Mouse (Mus musculus) midbrain, embryonic 13.5 days (tissue): Measurements from ENCODE around the gene Rpf2. TPM values are rescaled to one million over a fixed set of nuclear protein-coding genes. Genes with fewer than 3 reads are reported as not detected.

Experiments used
- ATAC-seq: fragments of 200-750 bp; cut with Nextera tagmentation; 2 replicates; pipeline ENCODE4 v1.8.0; 2017; ENCODE audit warnings: mild to moderate bottlenecking, moderate TSS enrichment, moderate library complexity
- H3K27ac ChIP-seq: fragments of 300-500 bp; sonication (generic); 2 replicates; pipeline ENCODE4 v1.5.1; 2015; ENCODE audit warnings: inconsistent platforms, mild to moderate bottlenecking, moderate library complexity
- H3K27me3 ChIP-seq: fragments of 300-500 bp; sonication (generic); 2 replicates; pipeline ENCODE4 v1.6.1; 2015; ENCODE audit warnings: mild to moderate bottlenecking, inconsistent platforms
- H3K36me3 ChIP-seq: fragments of 300-500 bp; sonication (generic); 2 replicates; pipeline ENCODE4 v1.6.1; 2015; ENCODE audit warnings: mild to moderate bottlenecking, inconsistent platforms
- H3K4me1 ChIP-seq: fragments of 300-500 bp; sonication (generic); replicated peaks from 2 replicates; pipeline ENCODE4 v1.6.1; 2015; ENCODE audit warnings: inconsistent platforms
- H3K4me2 ChIP-seq: fragments of 300-500 bp; sonication (generic); replicated peaks from 2 replicates; pipeline ENCODE4 v1.6.1; 2015; ENCODE audit warnings: moderate library complexity, mild to moderate bottlenecking, inconsistent platforms
- H3K4me3 ChIP-seq: fragments of 300-500 bp; sonication (generic); replicated peaks from 2 replicates; pipeline ENCODE4 v1.5.1; 2015; ENCODE audit warnings: mild to moderate bottlenecking, inconsistent platforms
- H3K9ac ChIP-seq: fragments of 300-500 bp; sonication (generic); replicated peaks from 2 replicates; pipeline ENCODE4 v1.6.1; 2015; ENCODE audit warnings: mild to moderate bottlenecking, inconsistent platforms
- H3K9me3 ChIP-seq: fragments of 300-500 bp; sonication (generic); 2 replicates; pipeline ENCODE4 v1.6.1; 2016; ENCODE audit warnings: mild to moderate bottlenecking, inconsistent platforms
- WGBS: fragments of 180-500 bp; shearing (Covaris S2); methylation state at CpG from one replicate; pipeline ENCODE4 v1.1.7; 2015; 5-methylcytosine and 5-hydroxymethylcytosine counted together
- polyA plus RNA-seq: library from polyadenylated mRNA; unstranded; fragments of >200 nt; fragmentation: Nextera tagmentation; extraction: Ambion mirVana; gene quantifications from 2 replicates; pipeline ENCODE4 v1.2.1, GENCODE M21; 2015

The Rpf2 gene
- polyA plus RNA-seq, 1 experiment from 2014 or later = 73.9 TPM

GRCm38 (mm10) chr10:40237826-40238225 is 9.0 kb downstream of the Rpf2 start:
- WGBS = 96% methylated on average over 5 of the region's 5 CpGs
- no peaks in the 10 kb centered on the region for H3K9me3 ChIP-seq
- H3K4me2 ChIP-seq = no peak overlapping the region
- H3K27me3 ChIP-seq = no peaks in the 10 kb centered on the region
- no peak overlapping the region for H3K4me3 ChIP-seq
- no peak overlapping the region for H3K9ac ChIP-seq
- H3K36me3 ChIP-seq = peaks cover 69% of the 10 kb centered on the region
- H3K27ac ChIP-seq = no peak overlapping the region
- ATAC-seq = no peak
- no peaks in the 10 kb centered on the region for H3K4me1 ChIP-seq

GRCm38 (mm10) chr10:40233241-40233640 is 13.6 kb downstream of the Rpf2 start:
- Histone ChIP-seq H3K4me2 (no peak overlapping the region), H3K4me1 (no peaks in the 10 kb centered on the region), H3K36me3 (peaks cover 68% of the 10 kb centered on the region), H3K9me3 (no peaks in the 10 kb centered on the region), H3K27ac (no peak overlapping the region), H3K27me3 (no peaks in the 10 kb centered on the region), H3K9ac (no peak overlapping the region), H3K4me3 (no peak overlapping the region)
- WGBS = 85% methylated on average over 3 of the region's 3 CpGs
- ATAC-seq = no peak

GRCm38 (mm10) chr10:40232442-40232841 is 14.4 kb downstream of the Rpf2 start:
- Histone ChIP-seq H3K27ac (no peak overlapping the region), H3K9ac (no peak overlapping the region), H3K27me3 (no peaks in the 10 kb centered on the region), H3K4me1 (no peaks in the 10 kb centered on the region), H3K4me2 (no peak overlapping the region), H3K9me3 (no peaks in the 10 kb centered on the region), H3K36me3 (peaks cover 67% of the 10 kb centered on the region), H3K4me3 (no peak overlapping the region)
- 89% methylated on average over 7 of the region's 7 CpGs for WGBS
- ATAC-seq = no peak

DNA sequence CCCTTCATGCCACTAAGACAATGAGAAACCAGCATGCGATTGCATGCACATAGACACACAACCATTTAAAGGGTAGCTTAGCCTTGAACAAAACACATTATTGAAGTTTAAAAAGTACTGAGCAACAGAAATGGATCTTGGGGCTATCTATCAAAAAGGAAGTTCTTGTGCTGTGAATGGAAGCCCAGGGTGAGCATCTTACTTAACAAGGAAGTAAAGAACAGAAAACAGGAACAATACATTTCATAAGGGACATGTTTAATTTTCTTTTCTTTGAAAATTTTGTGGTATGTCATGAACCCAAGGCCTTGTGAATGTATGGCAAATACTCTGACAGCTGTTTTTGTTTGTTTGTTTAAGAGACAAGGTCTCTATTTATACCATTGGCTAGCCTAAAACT is 17.1 kb downstream of the Rpf2 start:
- Histone ChIP-seq H3K4me3 (no peak overlapping the region), H3K9ac (no peak overlapping the region), H3K27me3 (no peaks in the 10 kb centered on the region), H3K4me1 (no peaks in the 10 kb centered on the region), H3K27ac (no peak overlapping the region), H3K9me3 (no peaks in the 10 kb centered on the region), H3K4me2 (no peak overlapping the region), H3K36me3 (peaks cover 67% of the 10 kb centered on the region)
- WGBS = 100% methylated on average over 1 of the region's 1 CpGs
- no peak for ATAC-seq

GRCm38 (mm10) chr10:40227660-40228303 is 19.1 kb downstream of the Rpf2 start:
- ATAC-seq = no peak
- Histone ChIP-seq H3K27ac (no peak overlapping the region), H3K4me3 (no peak overlapping the region), H3K36me3 (peaks cover 74% of the 10 kb centered on the region), H3K9me3 (no peaks in the 10 kb centered on the region), H3K9ac (no peak overlapping the region), H3K4me2 (no peak overlapping the region), H3K4me1 (no peaks in the 10 kb centered on the region), H3K27me3 (no peaks in the 10 kb centered on the region)
- 93% methylated on average over 4 of the region's 4 CpGs for WGBS

DNA sequence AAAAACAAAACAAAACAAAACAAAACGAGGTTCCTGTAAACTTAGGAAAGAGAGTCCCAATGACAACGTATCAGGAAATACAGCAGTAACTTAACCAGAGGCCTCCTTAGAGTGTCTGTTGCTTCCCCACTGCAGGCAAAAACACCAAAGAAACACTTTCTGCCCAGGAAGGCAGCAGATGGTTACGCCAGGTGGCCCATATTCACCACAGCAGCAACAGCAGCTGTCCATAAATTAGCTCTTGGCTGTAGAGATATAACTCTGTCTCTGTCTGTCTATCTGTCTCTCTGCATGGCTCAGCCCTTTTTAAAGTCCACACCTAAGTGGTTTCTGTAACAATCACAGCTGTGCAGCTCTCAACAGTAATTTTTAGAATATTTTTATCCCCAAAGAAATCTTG is 28.0 kb downstream of the Rpf2 start:
- no peak for ATAC-seq
- Histone ChIP-seq H3K4me3 (no peak overlapping the region), H3K9ac (no peak overlapping the region), H3K36me3 (peaks cover 25% of the 10 kb centered on the region), H3K27ac (no peak overlapping the region), H3K4me1 (no peaks in the 10 kb centered on the region), H3K4me2 (no peak overlapping the region), H3K27me3 (no peaks in the 10 kb centered on the region), H3K9me3 (no peaks in the 10 kb centered on the region)
- 80% methylated on average over 3 of the region's 3 CpGs for whole genome bisulfite sequencing

- no peaks in the 10 kb centered on the region for H3K4me1 ChIP-seq
- no peak overlapping the region for H3K9ac ChIP-seq
- no peaks in the 10 kb centered on the region for H3K36me3 ChIP-seq
- H3K9me3 ChIP-seq = no peaks in the 10 kb centered on the region
- WGBS = 38% methylated on average over 13 of the region's 13 CpGs
- H3K4me3 ChIP-seq = no peak overlapping the region
- no peak overlapping the region for H3K4me2 ChIP-seq
- no peaks in the 10 kb centered on the region for H3K27me3 ChIP-seq
- H3K27ac ChIP-seq = no peak overlapping the region
- ATAC-seq = peak; percentile 84
Observed at GRCm38 (mm10) chr10:40212443-40213169, 34.2 kb downstream of the Rpf2 start.

DNA sequence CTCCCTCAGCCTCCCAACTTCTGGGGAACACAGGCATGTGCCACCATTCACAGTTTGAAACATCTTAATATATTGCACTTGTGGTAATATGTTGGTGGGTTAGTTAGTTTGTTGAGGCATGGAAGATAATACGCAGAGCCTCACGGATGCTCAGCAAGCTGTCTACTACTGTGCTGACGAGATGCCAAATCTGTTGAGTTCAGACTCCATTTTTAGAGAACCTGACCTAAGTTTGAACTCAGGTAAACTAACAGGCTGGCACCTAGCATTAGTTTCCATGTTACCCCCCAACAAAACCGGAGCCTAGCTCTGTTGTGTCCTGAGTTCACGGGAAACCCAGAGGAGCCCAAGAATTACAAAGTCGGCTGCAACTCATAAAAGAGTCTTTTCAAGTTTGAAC is 51.8 kb downstream of the Rpf2 start:
- no peaks in the 10 kb centered on the region for H3K27me3 ChIP-seq
- no peak overlapping the region for H3K9ac ChIP-seq
- no peaks in the 10 kb centered on the region for H3K4me1 ChIP-seq
- H3K4me2 ChIP-seq = no peak overlapping the region
- H3K4me3 ChIP-seq = no peak overlapping the region
- 85% methylated on average over 6 of the region's 6 CpGs for WGBS
- no peaks in the 10 kb centered on the region for H3K36me3 ChIP-seq
- ATAC-seq = no peak
- H3K27ac ChIP-seq = no peak overlapping the region
- H3K9me3 ChIP-seq = no peaks in the 10 kb centered on the region

DNA sequence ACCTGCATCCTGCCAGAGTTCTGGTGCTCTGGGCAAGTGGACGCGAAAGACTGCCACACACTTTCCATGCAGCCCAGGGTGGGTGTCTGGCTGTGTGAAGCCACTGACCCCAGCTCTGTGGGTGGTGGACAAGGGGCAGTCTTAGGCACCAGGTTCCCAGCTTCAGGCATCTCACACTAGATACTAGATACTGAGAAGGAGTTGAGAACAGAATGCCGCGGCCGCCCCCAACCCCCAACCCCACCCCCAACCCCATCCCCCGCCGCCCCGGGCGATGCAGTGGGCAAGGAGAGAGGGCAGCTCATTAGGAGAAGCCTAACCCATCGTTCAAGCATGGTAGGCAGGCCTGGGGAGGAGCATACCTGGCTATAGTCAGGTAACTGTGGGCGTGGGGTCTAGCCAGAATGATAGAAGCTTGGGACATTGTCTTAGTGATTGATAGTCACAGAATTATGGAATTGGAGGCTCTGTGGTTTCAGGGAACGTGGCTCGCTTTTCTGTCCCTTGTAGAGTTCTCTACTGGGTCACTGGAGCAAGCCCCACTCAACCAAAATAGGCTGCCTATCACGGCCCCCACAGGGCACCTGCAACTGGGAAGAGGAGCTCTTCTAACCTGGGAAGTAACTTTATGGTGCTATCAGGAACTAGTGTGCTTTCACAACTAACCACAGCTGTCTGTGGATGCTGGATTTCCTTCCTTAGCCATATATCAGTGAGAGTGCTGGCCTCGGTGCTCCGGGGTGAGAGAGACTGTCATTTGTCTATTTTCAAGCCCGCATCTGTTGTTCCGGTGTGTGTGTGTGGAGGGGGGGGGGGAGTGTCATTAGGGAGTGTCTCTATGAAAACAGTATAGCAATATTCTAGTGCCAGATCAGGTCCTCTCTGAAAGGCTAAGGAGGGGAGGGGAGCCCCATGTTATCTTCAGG is 54.6 kb downstream of the Rpf2 start:
- ATAC-seq = no peak
- Histone ChIP-seq H3K4me1 (no peaks in the 10 kb centered on the region), H3K4me3 (no peak overlapping the region), H3K9me3 (no peaks in the 10 kb centered on the region), H3K4me2 (no peak overlapping the region), H3K27me3 (no peaks in the 10 kb centered on the region), H3K9ac (no peak overlapping the region), H3K36me3 (no peaks in the 10 kb centered on the region), H3K27ac (no peak overlapping the region)
- WGBS = 63% methylated on average over 18 of the region's 18 CpGs

GRCm38 (mm10) chr10:40191338-40191979 is 55.4 kb downstream of the Rpf2 start:
- Histone ChIP-seq H3K4me1 (no peaks in the 10 kb centered on the region), H3K27ac (no peak overlapping the region), H3K9me3 (no peaks in the 10 kb centered on the region), H3K36me3 (no peaks in the 10 kb centered on the region), H3K9ac (no peak overlapping the region), H3K4me2 (no peak overlapping the region), H3K4me3 (no peak overlapping the region), H3K27me3 (no peaks in the 10 kb centered on the region)
- no peak for ATAC-seq
- 71% methylated on average over 22 of the region's 22 CpGs for WGBS

DNA sequence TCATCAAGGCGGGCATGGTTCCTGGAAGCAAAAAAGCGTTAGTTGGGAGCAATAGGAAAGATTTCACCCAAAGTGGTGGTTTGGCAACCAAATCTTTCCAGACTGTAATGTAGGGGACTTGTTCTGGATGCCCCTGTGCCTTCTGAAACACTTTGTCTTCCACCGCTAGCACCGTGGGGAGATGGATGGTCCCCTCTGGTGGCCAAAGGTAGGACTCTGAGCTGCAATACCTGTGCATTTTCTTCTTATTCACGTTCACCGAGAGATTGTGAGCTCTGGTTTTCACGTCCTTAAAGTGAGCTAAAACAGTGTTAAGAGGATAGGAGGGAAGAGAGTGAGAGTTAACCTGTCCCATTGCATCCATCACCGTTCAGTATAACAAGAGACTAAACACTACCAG is 56.0 kb downstream of the Rpf2 start:
- H3K9ac ChIP-seq = no peak overlapping the region
- no peaks in the 10 kb centered on the region for H3K9me3 ChIP-seq
- H3K36me3 ChIP-seq = no peaks in the 10 kb centered on the region
- no peak overlapping the region for H3K4me2 ChIP-seq
- no peaks in the 10 kb centered on the region for H3K27me3 ChIP-seq
- H3K27ac ChIP-seq = no peak overlapping the region
- WGBS = 89% methylated on average over 8 of the region's 8 CpGs
- no peak overlapping the region for H3K4me3 ChIP-seq
- H3K4me1 ChIP-seq = no peaks in the 10 kb centered on the region
- no peak for ATAC-seq

DNA sequence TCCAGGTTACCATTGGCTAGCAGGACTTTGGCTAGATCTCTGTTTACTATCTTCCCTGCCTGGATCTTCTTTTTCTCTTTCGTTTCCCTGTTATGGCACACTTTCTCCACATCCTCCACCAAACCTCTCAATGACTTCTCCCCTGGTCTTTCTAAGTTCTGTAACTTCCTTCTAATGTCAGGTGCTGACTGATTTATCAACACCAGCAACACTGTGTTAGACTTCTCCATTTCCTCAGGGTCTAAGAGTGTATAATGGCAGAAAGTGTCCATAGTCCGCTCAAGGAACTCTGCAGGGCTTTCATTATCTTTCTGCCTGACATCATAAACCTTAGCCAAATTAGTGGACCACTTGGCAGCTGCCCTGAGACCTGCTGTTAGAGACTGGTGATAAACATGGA is 57.1 kb downstream of the Rpf2 start:
- Histone ChIP-seq H3K4me2 (no peak overlapping the region), H3K27ac (no peak overlapping the region), H3K9me3 (no peaks in the 10 kb centered on the region), H3K27me3 (no peaks in the 10 kb centered on the region), H3K9ac (no peak overlapping the region), H3K4me3 (no peak overlapping the region), H3K36me3 (no peaks in the 10 kb centered on the region), H3K4me1 (no peaks in the 10 kb centered on the region)
- no peak for ATAC-seq
- WGBS = 100% methylated on average over 2 of the region's 2 CpGs
